ENCODE assay signal across 8 mouse cellular contexts in the genomic region with DNA sequence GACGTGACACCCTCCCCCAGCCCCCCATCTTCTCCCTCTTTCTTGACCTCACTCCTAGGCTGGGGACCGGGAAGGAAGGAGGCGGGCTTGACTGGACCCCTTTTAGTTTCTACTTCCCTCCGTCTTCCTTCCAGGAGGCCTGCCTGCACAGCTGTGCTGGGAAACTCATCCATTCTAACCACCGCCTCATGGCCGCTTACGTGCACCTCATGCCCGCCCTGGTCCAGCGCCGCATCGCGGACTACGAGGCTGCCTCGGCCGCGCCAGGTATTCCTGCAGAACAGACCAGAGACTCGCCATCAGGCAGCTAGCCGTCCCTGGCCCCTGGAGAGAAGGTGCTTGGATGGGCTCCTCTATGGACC. TPM values are rescaled to one million over a fixed set of nuclear protein-coding genes. Genes with fewer than 3 reads are reported as not detected.
A peak's percentile ranks its signal among the peaks of the same experiment; 100 is the strongest.
DNase-seq lines count a peak whose midpoint lies in the region; ATAC-seq and TF ChIP-seq lines count a peak whose summit lies in the region.

No protein-coding gene starts in this region.

- peak overlapping the region; percentile 97 for H3K27ac ChIP-seq in gastrocnemius, adult 2 months
- no peak overlapping the region for H3K27ac ChIP-seq in ES-Bruce4 (ENCODE audit: insufficient read depth, low read length)
- peak overlapping the region; percentile 95 for H3K27ac ChIP-seq in embryonic facial prominence, embryonic 15.5 days (replicated peaks)
- peak overlapping the region; percentile 89 for H3K27ac ChIP-seq in intestine, embryonic 15.5 days

- H3K27me3 ChIP-seq in ES-Bruce4 (ENCODE audit: control insufficient read depth, insufficient read depth, low read length, poor library complexity, severe bottlenecking) = no peaks in the 10 kb centered on the region
- H3K27me3 ChIP-seq in embryonic facial prominence, embryonic 15.5 days = no peaks in the 10 kb centered on the region
- H3K27me3 ChIP-seq in intestine, embryonic 15.5 days (replicated peaks) = no peaks in the 10 kb centered on the region
- H3K27me3 ChIP-seq in megakaryocyte, embryonic 14.5 days (replicated peaks) = no peaks in the 10 kb centered on the region

- WGBS in embryonic facial prominence, embryonic 15.5 days = under 1% methylated on average over 18 of the region's 18 CpGs
- WGBS in intestine, embryonic 15.5 days = 0% methylated on average over 18 of the region's 18 CpGs

- intact Hi-C loops in gastrocnemius, adult 2 months (cut with DNase I) = loop anchor here (2.0 to 10.0 kb wide), 3 partner anchors 86 to 246 kb away; a partner anchor contains a TSS
- intact Hi-C loops in gastrocnemius, postnatal 36 days (cut with DNase I) = loop anchor here (5.0 kb wide), 1 partner anchor 91 kb away; no protein-coding TSS in a partner anchor

- no peaks in the 10 kb centered on the region for H3K4me1 ChIP-seq in ES-Bruce4 (ENCODE audit: control insufficient read depth, insufficient read depth, low read length)
- H3K4me1 ChIP-seq in embryonic facial prominence, embryonic 15.5 days = peaks cover 32% of the 10 kb centered on the region
- peaks cover 19% of the 10 kb centered on the region for H3K4me1 ChIP-seq in intestine, embryonic 15.5 days (replicated peaks)
- H3K4me1 ChIP-seq in megakaryocyte, embryonic 14.5 days = peaks cover 56% of the 10 kb centered on the region

- H3K9me3 ChIP-seq in ES-Bruce4 (replicated peaks; ENCODE audit: control insufficient read depth, insufficient read depth, low read length, poor library complexity, severe bottlenecking) = no peaks in the 10 kb centered on the region
- no peaks in the 10 kb centered on the region for H3K9me3 ChIP-seq in embryonic facial prominence, embryonic 15.5 days (replicated peaks)
- H3K9me3 ChIP-seq in intestine, embryonic 15.5 days = no peaks in the 10 kb centered on the region
- no peaks in the 10 kb centered on the region for H3K9me3 ChIP-seq in megakaryocyte, embryonic 14.5 days

- peak; percentile 44 for DNase-seq in gastrocnemius, adult 2 months
- DNase-seq in gastrocnemius, postnatal 36 days = no peak
- peak; percentile 36 for DNase-seq in yolk sac, embryonic 10.5 days (ENCODE audit: low spot score)
- DNase-seq in layer of hippocampus, adult 18-20 months (ENCODE audit: low spot score in 2 of 2) = no peak

- TF ChIP-seq POLR2A in ES-Bruce4 (IDR thresholded peaks at IDR 0.05; ENCODE audit: insufficient read depth, low read length) = no peak

- H3K36me3 ChIP-seq in ES-Bruce4 (ENCODE audit: control insufficient read depth, insufficient read depth, low read length, poor library complexity, severe bottlenecking) = peaks cover 15% of the 10 kb centered on the region
- peaks cover 40% of the 10 kb centered on the region for H3K36me3 ChIP-seq in embryonic facial prominence, embryonic 15.5 days
- peaks cover 11% of the 10 kb centered on the region for H3K36me3 ChIP-seq in intestine, embryonic 15.5 days
- H3K36me3 ChIP-seq in megakaryocyte, embryonic 14.5 days (replicated peaks; ENCODE audit: low read length) = peaks cover 67% of the 10 kb centered on the region

- no peak for TF ChIP-seq EP300 in ES-Bruce4 (IDR thresholded peaks at IDR 0.05; ENCODE audit: insufficient read depth, low read depth, low read length)

- TF ChIP-seq CTCF in gastrocnemius, adult 2 months (IDR thresholded peaks at IDR 0.05) = no peak
- no peak for TF ChIP-seq CTCF in ES-Bruce4 (IDR thresholded peaks at IDR 0.05; ENCODE audit: low read depth, low read length)

- peak overlapping the region; percentile 86 for H3K4me2 ChIP-seq in embryonic facial prominence, embryonic 15.5 days (replicated peaks)
- peak overlapping the region; percentile 91 for H3K4me2 ChIP-seq in intestine, embryonic 15.5 days (replicated peaks)

- peak overlapping the region; percentile 97 for H3K4me3 ChIP-seq in gastrocnemius, adult 2 months
- H3K4me3 ChIP-seq in ES-Bruce4 (ENCODE audit: low read depth, low read length) = peak overlapping the region; percentile 97
- H3K4me3 ChIP-seq in embryonic facial prominence, embryonic 15.5 days (replicated peaks) = peak overlapping the region; percentile 85
- peak overlapping the region; percentile 70 for H3K4me3 ChIP-seq in intestine, embryonic 15.5 days (replicated peaks)
- H3K4me3 ChIP-seq in megakaryocyte, embryonic 14.5 days (replicated peaks) = peak overlapping the region; percentile 99

- 0 out of 2 replicates have a peak, but pooled peaks have one; percentile 1 for ATAC-seq in embryonic facial prominence, embryonic 15.5 days (ENCODE audit: insufficient number of reproducible peaks, low FRiP score, low TSS enrichment, low read depth)
- peak; percentile 37 for ATAC-seq in intestine, embryonic 15.5 days

- peak overlapping the region; percentile 68 for H3K9ac ChIP-seq in ES-Bruce4 (ENCODE audit: low read depth, poor library complexity, severe bottlenecking)
- H3K9ac ChIP-seq in embryonic facial prominence, embryonic 15.5 days = peak overlapping the region; percentile 79
- H3K9ac ChIP-seq in intestine, embryonic 15.5 days = peak overlapping the region; percentile 83

RNA-seq across cellular contexts. Expression of a gene that starts 0.5 kb away (rescaled TPM):
- 1 to 10 TPM in 1 of 2 experiments, under 1 TPM in 1; 0.64 to 3.4 TPM for total RNA-seq in gastrocnemius, adult 2 months (2021)
- 1 to 10 TPM; 1.8 to 2.2 TPM for total RNA-seq in gastrocnemius, postnatal 36 days (2021)
- 0.72 and 5.7 TPM in 2 replicates for polyA plus RNA-seq in ES-Bruce4 (2011; ENCODE audit: insufficient read depth, insufficient read length, low read depth, missing spikeins)
- 30.0 and 33.1 TPM in 2 replicates for polyA plus RNA-seq in embryonic facial prominence, embryonic 15.5 days (2015; fragmentation: Nextera tagmentation; extraction: Ambion mirVana)
- polyA plus RNA-seq in intestine, embryonic 15.5 days (2015; fragmentation: Nextera tagmentation; extraction: Ambion mirVana) = 16.2 and 39.5 TPM in 2 replicates
- polyA plus RNA-seq in megakaryocyte, embryonic 14.5 days (2012; ENCODE audit: insufficient read depth, low replicate concordance) = 276 and 880 TPM in 2 replicates
- 10 to 100 TPM in 1 of 2 experiments, 1 to 10 TPM in 1; 7.7 to 16.5 TPM for total RNA-seq in layer of hippocampus, adult 18-20 months (2021)

RNA-seq across cellular contexts. Expression of a gene that starts 0.7 kb away (rescaled TPM):
- total RNA-seq in gastrocnemius, adult 2 months (2021) = 10 to 100 TPM in 1 of 2 experiments, 1 to 10 TPM in 1; 8.8 to 10.5 TPM
- total RNA-seq in gastrocnemius, postnatal 36 days (2021) = 1 to 10 TPM; 5.7 to 8.0 TPM
- polyA plus RNA-seq in ES-Bruce4 (2011; ENCODE audit: insufficient read depth, insufficient read length, low read depth, missing spikeins) = 33.2 and 36.4 TPM in 2 replicates
- 96.7 and 97.7 TPM in 2 replicates for polyA plus RNA-seq in embryonic facial prominence, embryonic 15.5 days (2015; fragmentation: Nextera tagmentation; extraction: Ambion mirVana)
- 66.0 and 72.7 TPM in 2 replicates for polyA plus RNA-seq in intestine, embryonic 15.5 days (2015; fragmentation: Nextera tagmentation; extraction: Ambion mirVana)
- 18.8 and 50.9 TPM in 2 replicates for polyA plus RNA-seq in megakaryocyte, embryonic 14.5 days (2012; ENCODE audit: insufficient read depth, low replicate concordance)
- 100 to 1,000 TPM; 101 to 110 TPM for total RNA-seq in layer of hippocampus, adult 18-20 months (2021)

RNA-seq across cellular contexts. Expression of a gene that starts 1.0 kb away (rescaled TPM):
- total RNA-seq in gastrocnemius, adult 2 months (2021) = 10 to 100 TPM; 53.3 to 64.0 TPM
- total RNA-seq in gastrocnemius, postnatal 36 days (2021) = 10 to 100 TPM; 53.7 to 55.9 TPM
- polyA plus RNA-seq in ES-Bruce4 (2011; ENCODE audit: insufficient read depth, insufficient read length, low read depth, missing spikeins) = 32.2 and 33.3 TPM in 2 replicates
- polyA plus RNA-seq in embryonic facial prominence, embryonic 15.5 days (2015; fragmentation: Nextera tagmentation; extraction: Ambion mirVana) = 204 and 209 TPM in 2 replicates
- polyA plus RNA-seq in intestine, embryonic 15.5 days (2015; fragmentation: Nextera tagmentation; extraction: Ambion mirVana) = 203 and 227 TPM in 2 replicates
- 588 and 794 TPM in 2 replicates for polyA plus RNA-seq in megakaryocyte, embryonic 14.5 days (2012; ENCODE audit: insufficient read depth, low replicate concordance)
- total RNA-seq in layer of hippocampus, adult 18-20 months (2021) = 10 to 100 TPM; 69.2 to 73.6 TPM

RNA-seq across cellular contexts. Expression of a gene that starts 7.5 kb away (rescaled TPM):
- total RNA-seq in gastrocnemius, adult 2 months (2021) = 10 to 100 TPM; 14.7 to 16.4 TPM
- total RNA-seq in gastrocnemius, postnatal 36 days (2021) = 10 to 100 TPM; 13.9 to 15.1 TPM
- 28.8 and 36.8 TPM in 2 replicates for polyA plus RNA-seq in ES-Bruce4 (2011; ENCODE audit: insufficient read depth, insufficient read length, low read depth, missing spikeins)
- 45.2 and 48.1 TPM in 2 replicates for polyA plus RNA-seq in embryonic facial prominence, embryonic 15.5 days (2015; fragmentation: Nextera tagmentation; extraction: Ambion mirVana)
- 21.4 and 24.7 TPM in 2 replicates for polyA plus RNA-seq in intestine, embryonic 15.5 days (2015; fragmentation: Nextera tagmentation; extraction: Ambion mirVana)
- 5.4 and 7.3 TPM in 2 replicates for polyA plus RNA-seq in megakaryocyte, embryonic 14.5 days (2012; ENCODE audit: insufficient read depth, low replicate concordance)
- total RNA-seq in layer of hippocampus, adult 18-20 months (2021) = 100 to 1,000 TPM; 122 to 136 TPM

RNA-seq across cellular contexts. Expression of a gene that starts 9.8 kb away (rescaled TPM):
- under 1 TPM; 0.36 to 0.59 TPM for total RNA-seq in gastrocnemius, adult 2 months (2021)
- under 1 TPM; 0.43 to 0.62 TPM for total RNA-seq in gastrocnemius, postnatal 36 days (2021)
- polyA plus RNA-seq in ES-Bruce4 (2011; ENCODE audit: insufficient read depth, insufficient read length, low read depth, missing spikeins) = 1.7 and 1.8 TPM in 2 replicates
- 1.1 and 2.8 TPM in 2 replicates for polyA plus RNA-seq in embryonic facial prominence, embryonic 15.5 days (2015; fragmentation: Nextera tagmentation; extraction: Ambion mirVana)
- 0.44 and 0.80 TPM in 2 replicates for polyA plus RNA-seq in intestine, embryonic 15.5 days (2015; fragmentation: Nextera tagmentation; extraction: Ambion mirVana)
- polyA plus RNA-seq in megakaryocyte, embryonic 14.5 days (2012; ENCODE audit: insufficient read depth, low replicate concordance) = 0.63 TPM in 1 of 2 replicates, not detected in the other
- 1 to 10 TPM; 3.9 to 7.0 TPM for total RNA-seq in layer of hippocampus, adult 18-20 months (2021)

Comparison
In these comparisons a context has a peak if more than half of its experiments do, and no peak if none do; other contexts are left out.
1. DNase-seq: peak in gastrocnemius, adult 2 months (single experiment) and yolk sac, embryonic 10.5 days (single experiment); none in gastrocnemius, postnatal 36 days (0 of 2) and layer of hippocampus, adult 18-20 months (0 of 2).
2. Peak in every context shown above with its lines, with median percentiles within 50 percentile points of each other: H3K4me3 ChIP-seq and H3K9ac ChIP-seq.